8 mouse cellular contexts compared by ENCODE assay signal in genomic region chr4:154877864-154878548, GRCm38 (mm10). TPM values are rescaled to one million over a fixed set of nuclear protein-coding genes. Genes with fewer than 3 reads are reported as not detected.
A peak's percentile ranks its signal among the peaks of the same experiment; 100 is the strongest.
DNase-seq lines count a peak whose midpoint lies in the region; ATAC-seq lines count a peak whose summit lies in the region.

No protein-coding gene starts in this region.

- H3K9me3 ChIP-seq in forebrain, embryonic 10.5 days: no peaks in the 10 kb centered on the region
- no peaks in the 10 kb centered on the region for H3K9me3 ChIP-seq in heart, embryonic 15.5 days (replicated peaks)
- no peaks in the 10 kb centered on the region for H3K9me3 ChIP-seq in liver, embryonic 15.5 days (replicated peaks)
- H3K9me3 ChIP-seq in neural tube, embryonic 12.5 days: no peaks in the 10 kb centered on the region

- 12% methylated on average over 18 of the region's 18 CpGs for WGBS in forebrain, embryonic 10.5 days
- WGBS in heart, embryonic 15.5 days: 7% methylated on average over 18 of the region's 18 CpGs
- 9% methylated on average over 18 of the region's 18 CpGs for WGBS in liver, embryonic 15.5 days (ENCODE audit: insufficient replicate concordance)
- 12% methylated on average over 18 of the region's 18 CpGs for WGBS in neural tube, embryonic 12.5 days

- peak; percentile 94 for ATAC-seq in heart, embryonic 15.5 days (replicated peaks; ENCODE audit: insufficient number of reproducible peaks, insufficient read depth, low FRiP score, low read depth)
- ATAC-seq in liver, embryonic 15.5 days (ENCODE audit: insufficient read depth): peak; percentile 66
- ATAC-seq in neural tube, embryonic 12.5 days (ENCODE audit: low FRiP score, low read depth): peak; percentile 97

- peaks cover 6% of the 10 kb centered on the region for H3K27me3 ChIP-seq in forebrain, embryonic 10.5 days (ENCODE audit: poor library complexity, severe bottlenecking)
- H3K27me3 ChIP-seq in heart, embryonic 15.5 days: peaks cover 3% of the 10 kb centered on the region
- H3K27me3 ChIP-seq in liver, embryonic 15.5 days: peaks cover 32% of the 10 kb centered on the region
- no peaks in the 10 kb centered on the region for H3K27me3 ChIP-seq in neural tube, embryonic 12.5 days (replicated peaks)

- H3K4me1 ChIP-seq in forebrain, embryonic 10.5 days: peaks cover 22% of the 10 kb centered on the region
- peaks cover 32% of the 10 kb centered on the region for H3K4me1 ChIP-seq in heart, embryonic 15.5 days (replicated peaks)
- peaks cover 46% of the 10 kb centered on the region for H3K4me1 ChIP-seq in liver, embryonic 15.5 days (replicated peaks)
- peaks cover 5% of the 10 kb centered on the region; the same call in 1 of the 2 replicates for H3K4me1 ChIP-seq in neural tube, embryonic 12.5 days

- H3K27ac ChIP-seq in forebrain, embryonic 10.5 days: peak overlapping the region; percentile 84
- peak overlapping the region; percentile 89 for H3K27ac ChIP-seq in heart, embryonic 15.5 days
- peak overlapping the region; percentile 87 for H3K27ac ChIP-seq in liver, embryonic 15.5 days (replicated peaks)
- H3K27ac ChIP-seq in neural tube, embryonic 12.5 days: no peak overlapping the region

- H3K36me3 ChIP-seq in forebrain, embryonic 10.5 days (replicated peaks): no peaks in the 10 kb centered on the region
- H3K36me3 ChIP-seq in heart, embryonic 15.5 days: no peaks in the 10 kb centered on the region
- no peaks in the 10 kb centered on the region for H3K36me3 ChIP-seq in liver, embryonic 15.5 days (replicated peaks)
- no peaks in the 10 kb centered on the region for H3K36me3 ChIP-seq in neural tube, embryonic 12.5 days

- peak overlapping the region; percentile 65 for H3K4me2 ChIP-seq in heart, embryonic 15.5 days
- H3K4me2 ChIP-seq in liver, embryonic 15.5 days: peak overlapping the region; percentile 76
- H3K4me2 ChIP-seq in neural tube, embryonic 12.5 days (replicated peaks): peak overlapping the region; percentile 71

- DNase-seq in CD8-positive naive resting alpha-beta T cell, adult 2 months (ENCODE audit: low read depth in 2 of 2, low spot score in 2 of 2): peak; percentile 88 to 92
- DNase-seq in c-Kit-positive CD71-negative TER-119-negative erythroid progenitor cells, embryonic 14.5 days (ENCODE audit: low read depth): peak; percentile 91
- DNase-seq in forebrain, embryonic 10.5 days (ENCODE audit: extremely low spot score, low spot score): peak; percentile 97
- DNase-seq in kidney, postnatal 25 days: peak; percentile 95 to 96
- DNase-seq in telencephalon, adult 2 months (ENCODE audit: low read depth, low spot score): peak; percentile 92

- peak overlapping the region; percentile 51 for H3K4me3 ChIP-seq in forebrain, embryonic 10.5 days
- peak overlapping the region; percentile 40 for H3K4me3 ChIP-seq in heart, embryonic 15.5 days
- H3K4me3 ChIP-seq in liver, embryonic 15.5 days (replicated peaks): peak overlapping the region; percentile 53
- peak overlapping the region; percentile 34 for H3K4me3 ChIP-seq in neural tube, embryonic 12.5 days

- H3K9ac ChIP-seq in heart, embryonic 15.5 days: peak overlapping the region; percentile 37; the same call in 1 of the 2 replicates
- peak overlapping the region; percentile 60 for H3K9ac ChIP-seq in liver, embryonic 15.5 days
- H3K9ac ChIP-seq in neural tube, embryonic 12.5 days: no peak overlapping the region; the same call in 1 of the 2 replicates

RNA-seq across cellular contexts. Expression of gene Mmel1, which starts 8.6 kb away (rescaled TPM):
- polyA plus RNA-seq in forebrain, embryonic 10.5 days (2016; fragmentation: Nextera tagmentation; extraction: Ambion mirVana): 0.09 and 0.14 TPM in 2 replicates
- polyA plus RNA-seq in heart, embryonic 15.5 days (2015; fragmentation: Nextera tagmentation; extraction: Ambion mirVana): 0.58 and 0.60 TPM in 2 replicates
- polyA plus RNA-seq in liver, embryonic 15.5 days (2015; fragmentation: Nextera tagmentation; extraction: Ambion mirVana): 2.3 and 3.1 TPM in 2 replicates
- polyA plus RNA-seq in neural tube, embryonic 12.5 days (2016; fragmentation: Nextera tagmentation; extraction: Ambion mirVana): 0.23 and 0.26 TPM in 2 replicates

RNA-seq across cellular contexts. Expression of gene Fam213b, which starts 20.9 kb away (rescaled TPM):
- 36.1 and 36.3 TPM in 2 replicates for polyA plus RNA-seq in forebrain, embryonic 10.5 days (2016; fragmentation: Nextera tagmentation; extraction: Ambion mirVana)
- 46.7 and 53.6 TPM in 2 replicates for polyA plus RNA-seq in heart, embryonic 15.5 days (2015; fragmentation: Nextera tagmentation; extraction: Ambion mirVana)
- polyA plus RNA-seq in liver, embryonic 15.5 days (2015; fragmentation: Nextera tagmentation; extraction: Ambion mirVana): 8.1 and 9.0 TPM in 2 replicates
- polyA plus RNA-seq in neural tube, embryonic 12.5 days (2016; fragmentation: Nextera tagmentation; extraction: Ambion mirVana): 36.1 and 40.4 TPM in 2 replicates

RNA-seq across cellular contexts. Expression of gene Ttc34, which starts 40.7 kb away (rescaled TPM):
- polyA plus RNA-seq in forebrain, embryonic 10.5 days (2016; fragmentation: Nextera tagmentation; extraction: Ambion mirVana): 0.58 and 0.61 TPM in 2 replicates
- polyA plus RNA-seq in heart, embryonic 15.5 days (2015; fragmentation: Nextera tagmentation; extraction: Ambion mirVana): 0.06 and 0.14 TPM in 2 replicates
- polyA plus RNA-seq in liver, embryonic 15.5 days (2015; fragmentation: Nextera tagmentation; extraction: Ambion mirVana): not detected in 2 replicates
- polyA plus RNA-seq in neural tube, embryonic 12.5 days (2016; fragmentation: Nextera tagmentation; extraction: Ambion mirVana): 0.28 and 0.38 TPM in 2 replicates

RNA-seq across cellular contexts. Expression of gene Tnfrsf14, which starts 50.4 kb away (rescaled TPM):
- 0.68 and 0.93 TPM in 2 replicates for polyA plus RNA-seq in forebrain, embryonic 10.5 days (2016; fragmentation: Nextera tagmentation; extraction: Ambion mirVana)
- polyA plus RNA-seq in heart, embryonic 15.5 days (2015; fragmentation: Nextera tagmentation; extraction: Ambion mirVana): 0.57 and 1.2 TPM in 2 replicates
- 56.7 and 64.6 TPM in 2 replicates for polyA plus RNA-seq in liver, embryonic 15.5 days (2015; fragmentation: Nextera tagmentation; extraction: Ambion mirVana)
- 0.34 and 1.2 TPM in 2 replicates for polyA plus RNA-seq in neural tube, embryonic 12.5 days (2016; fragmentation: Nextera tagmentation; extraction: Ambion mirVana)
